Mouse (Mus musculus) CH12.LX (cell line): Measurements from ENCODE around the gene Rpl23. TPM values are rescaled to one million over a fixed set of nuclear protein-coding genes. Genes with fewer than 3 reads are reported as not detected.

Source experiments
- DNase-seq: peaks from one replicate; pipeline ENCODE4 v3.0.0-alpha.2; 2013; ENCODE audit errors: extremely low read depth
- H3K27ac ChIP-seq: 2 replicates; pipeline ENCODE4 v1.5.1; 2012; ENCODE audit warnings: low read depth, mild to moderate bottlenecking, control low read depth, moderate library complexity; ENCODE audit not compliant: insufficient read depth
- H3K27me3 ChIP-seq: replicated peaks from 2 replicates; pipeline ENCODE3; 2012; ENCODE audit warnings: inconsistent platforms
- H3K36me3 ChIP-seq, 2 experiments: replicated peaks in 1 of 2; 2 replicates each; pipeline versions ENCODE3 to v1.6.1; 2012; ENCODE audit warnings: inconsistent platforms in 1 of 2, low read length in 1 of 2, mild to moderate bottlenecking in 1 of 2, mixed read lengths in 1 of 2, moderate library complexity in 1 of 2; ENCODE audit not compliant: control insufficient read depth in 1 of 2, insufficient read depth in 1 of 2
- H3K4me1 ChIP-seq, 2 experiments: 2 replicates each; pipeline ENCODE4 v1.6.1; 2012; ENCODE audit warnings: inconsistent platforms in 1 of 2, moderate library complexity in 1 of 2; ENCODE audit not compliant: insufficient read depth in 2 of 2, control insufficient read depth in 1 of 2
- H3K4me2 ChIP-seq: 2 replicates; pipeline ENCODE4 v1.6.1; 2012; ENCODE audit warnings: low read depth, mild to moderate bottlenecking, control low read depth; ENCODE audit not compliant: poor library complexity, insufficient read depth, severe bottlenecking
- H3K4me3 ChIP-seq, 3 experiments: fragments of 150-350 bp in 1 of 3; sonication (generic) in 1 of 3; replicated peaks in 1 of 3; 2 replicates each; pipeline versions ENCODE3 to v1.5.1; 2011 to 2012; ENCODE audit warnings: low read depth in 2 of 3, low read length in 2 of 3, mild to moderate bottlenecking in 2 of 3, moderate library complexity in 2 of 3, control low read depth in 1 of 3, improper control_type of control experiment in 1 of 3, inconsistent platforms in 1 of 3, mixed read lengths in 1 of 3; ENCODE audit not compliant: poor library complexity in 1 of 3
- H3K79me2 ChIP-seq: replicated peaks from 2 replicates; pipeline ENCODE4 v1.6.1; 2012; ENCODE audit warnings: mild to moderate bottlenecking, moderate library complexity; ENCODE audit not compliant: control insufficient read depth, poor library complexity, insufficient read depth, severe bottlenecking; ENCODE audit errors: extremely low read depth
- H3K9ac ChIP-seq: 2 replicates; pipeline ENCODE4 v1.6.1; 2012; ENCODE audit warnings: low read depth, mild to moderate bottlenecking, control low read depth, moderate library complexity; ENCODE audit not compliant: insufficient read depth
- H3K9me3 ChIP-seq: replicated peaks from 2 replicates; pipeline ENCODE3; 2012; ENCODE audit warnings: low read length, inconsistent platforms, mixed read lengths
- E2F4 ChIP-seq: IDR thresholded peaks from 2 replicates; pipeline ENCODE4 v1.6.1; 2011; ENCODE audit warnings: low read depth, low read length, improper control_type of control experiment; ENCODE audit not compliant: insufficient replicate concordance
- ETS1 ChIP-seq: conservative IDR thresholded peaks from 2 replicates; pipeline ENCODE4 v1.6.1; 2012; ENCODE audit warnings: low read depth, mild to moderate bottlenecking, inconsistent platforms, low read length, improper control_type of control experiment, moderate library complexity
- USF2 ChIP-seq: conservative IDR thresholded peaks from 2 replicates; pipeline ENCODE4 v1.6.1; 2011; ENCODE audit warnings: low read depth, low read length, improper control_type of control experiment
- ZKSCAN1 ChIP-seq: IDR thresholded peaks from 2 replicates; pipeline ENCODE4 v1.6.1; 2012; ENCODE audit warnings: low read depth, inconsistent platforms, low read length, improper control_type of control experiment, borderline replicate concordance
- dilution Hi-C: fragments of 300-500 bp; cut with MboI; formaldehyde crosslinking; loops from 2 replicates; pipeline ENCODE4 v1.14.3; 2020; ENCODE audit warnings: low sequenced_read_pairs; ENCODE audit not compliant: extremely low pct_unique_long_range_greater_than_20kb, extremely low pct_ligation_motif_present
- in situ Hi-C: fragments of 300-500 bp; cut with MboI; formaldehyde crosslinking; loops from 3 replicates; pipeline ENCODE4 v1.14.3; 2019; ENCODE audit warnings: low sequenced_read_pairs, low pct_ligation_motif_present, low pct_unique_long_range_greater_than_20kb, mixed read lengths
- polyA plus RNA-seq: library from polyadenylated mRNA; unstranded; fragments of >175 nt; gene quantifications from 2 replicates; pipeline ENCODE4 v1.2.1, GENCODE M21; 2012; ENCODE audit warnings: low read depth; ENCODE audit not compliant: insufficient read length
- total RNA-seq, 2 experiments: library from RNA; depleted of rRNA; stranded (reverse); fragments of 300-350 nt in 1 of 2; fragments of >200 nt in 1 of 2; gene quantifications; 2 replicates each; pipeline ENCODE4 v1.2.3; 2012 to 2014

The Rpl23 gene
- total and polyA plus RNA-seq, 3 experiments = 1,387 to 2,073 (median 1,878) TPM

- DNase-seq = no peak
- no peak for TF ChIP-seq USF2
- no peak for TF ChIP-seq ZKSCAN1
- no peak for TF ChIP-seq E2F4
- TF ChIP-seq ETS1 = no peak
- H3K9ac ChIP-seq = no peak overlapping the region
- no peak overlapping the region for H3K4me3 ChIP-seq
- no peak overlapping the region for H3K27ac ChIP-seq
- H3K4me2 ChIP-seq = no peak overlapping the region
- dilution Hi-C loops (no loop called here), in situ Hi-C loops (no loop called here)
- H3K79me2 ChIP-seq = no peaks in the 10 kb centered on the region
- H3K27me3 ChIP-seq = no peaks in the 10 kb centered on the region
- peaks cover 71 to 94% of the 10 kb centered on the region in 2 experiments for H3K36me3 ChIP-seq
- peaks cover 0 to 9% of the 10 kb centered on the region in 2 experiments; a peak in 1 of 4 replicates for H3K4me1 ChIP-seq
- no peaks in the 10 kb centered on the region for H3K9me3 ChIP-seq
These were observed 53.9 kb downstream of the Rpl23 start for GRCm38 (mm10) chr11:97728311-97728710.

Other genes starting within 250 kb of the Rpl23 start
- gene Srcin1, start 206.3 kb downstream of the Rpl23 start, total RNA-seq (2012; rRNA removed) = 0.08 TPM in 2 replicates
- not detected in 2 replicates for gene Srcin1, start 206.3 kb downstream of the Rpl23 start, total RNA-seq (2014; rRNA removed)
- gene Srcin1, start 206.3 kb downstream of the Rpl23 start, polyA plus RNA-seq = 0.09 and 0.12 TPM in 2 replicates
- 4.2 and 5.0 TPM in 2 replicates for gene Epop, start 152.7 kb downstream of the Rpl23 start, total RNA-seq (2012; rRNA removed)
- gene Epop, start 152.7 kb downstream of the Rpl23 start, total RNA-seq (2014; rRNA removed) = 1.7 and 2.1 TPM in 2 replicates
- 8.3 and 8.4 TPM in 2 replicates for gene Epop, start 152.7 kb downstream of the Rpl23 start, polyA plus RNA-seq
- gene Mllt6, start 119.0 kb downstream of the Rpl23 start, total RNA-seq (2012; rRNA removed) = 50.7 and 55.6 TPM in 2 replicates
- gene Mllt6, start 119.0 kb downstream of the Rpl23 start, total RNA-seq (2014; rRNA removed) = 24.3 and 25.3 TPM in 2 replicates
- gene Mllt6, start 119.0 kb downstream of the Rpl23 start, polyA plus RNA-seq = 38.3 and 43.0 TPM in 2 replicates
- 141 and 157 TPM in 2 replicates for gene Cisd3, start 96.6 kb downstream of the Rpl23 start, total RNA-seq (2012; rRNA removed)
- 63.8 and 66.1 TPM in 2 replicates for gene Cisd3, start 96.6 kb downstream of the Rpl23 start, total RNA-seq (2014; rRNA removed)
- 169 and 221 TPM in 2 replicates for gene Cisd3, start 96.6 kb downstream of the Rpl23 start, polyA plus RNA-seq
- gene Pcgf2, start 81.9 kb downstream of the Rpl23 start, total RNA-seq (2012; rRNA removed) = 5.6 and 7.9 TPM in 2 replicates
- 0.81 and 0.99 TPM in 2 replicates for gene Pcgf2, start 81.9 kb downstream of the Rpl23 start, total RNA-seq (2014; rRNA removed)
- 16.3 and 19.5 TPM in 2 replicates for gene Pcgf2, start 81.9 kb downstream of the Rpl23 start, polyA plus RNA-seq
- gene Psmb3, start 79.0 kb downstream of the Rpl23 start, total RNA-seq (2012; rRNA removed) = 863 and 969 TPM in 2 replicates
- gene Psmb3, start 79.0 kb downstream of the Rpl23 start, total RNA-seq (2014; rRNA removed) = 1,070 and 1,251 TPM in 2 replicates
- gene Psmb3, start 79.0 kb downstream of the Rpl23 start, polyA plus RNA-seq = 560 and 594 TPM in 2 replicates
- 28.7 and 30.8 TPM in 2 replicates for gene Pip4k2b, start 37.7 kb downstream of the Rpl23 start, total RNA-seq (2012; rRNA removed)
- gene Pip4k2b, start 37.7 kb downstream of the Rpl23 start, total RNA-seq (2014; rRNA removed) = 20.3 and 23.3 TPM in 2 replicates
- gene Pip4k2b, start 37.7 kb downstream of the Rpl23 start, polyA plus RNA-seq = 35.4 and 44.0 TPM in 2 replicates
- 16.7 and 17.3 TPM in 2 replicates for gene Cwc25, start 15.9 kb downstream of the Rpl23 start, total RNA-seq (2012; rRNA removed)
- gene Cwc25, start 15.9 kb downstream of the Rpl23 start, total RNA-seq (2014; rRNA removed) = 19.3 and 19.6 TPM in 2 replicates
- gene Cwc25, start 15.9 kb downstream of the Rpl23 start, polyA plus RNA-seq = 21.5 and 21.7 TPM in 2 replicates
- gene 1700001P01Rik, start 6.5 kb downstream of the Rpl23 start, total RNA-seq (2012; rRNA removed) = 0.47 and 0.50 TPM in 2 replicates
- gene 1700001P01Rik, start 6.5 kb downstream of the Rpl23 start, total RNA-seq (2014; rRNA removed) = not detected in 2 replicates
- 0.41 TPM in 1 of 2 replicates, not detected in the other for gene 1700001P01Rik, start 6.5 kb downstream of the Rpl23 start, polyA plus RNA-seq
- gene Lasp1, start 16.6 kb upstream of the Rpl23 start, total RNA-seq (2012; rRNA removed) = 16.8 and 18.6 TPM in 2 replicates
- 12.3 and 12.5 TPM in 2 replicates for gene Lasp1, start 16.6 kb upstream of the Rpl23 start, total RNA-seq (2014; rRNA removed)
- gene Lasp1, start 16.6 kb upstream of the Rpl23 start, polyA plus RNA-seq = 45.1 and 45.4 TPM in 2 replicates
- gene B230217C12Rik, start 58.3 kb upstream of the Rpl23 start, total RNA-seq (2012; rRNA removed) = 4.6 and 4.9 TPM in 2 replicates
- gene B230217C12Rik, start 58.3 kb upstream of the Rpl23 start, total RNA-seq (2014; rRNA removed) = 13.7 and 14.0 TPM in 2 replicates
- gene B230217C12Rik, start 58.3 kb upstream of the Rpl23 start, polyA plus RNA-seq = 11.9 and 12.4 TPM in 2 replicates
- 0.80 and 1.1 TPM in 2 replicates for gene Fbxo47, start 101.7 kb upstream of the Rpl23 start, total RNA-seq (2012; rRNA removed)
- 2.1 and 3.0 TPM in 2 replicates for gene Fbxo47, start 101.7 kb upstream of the Rpl23 start, total RNA-seq (2014; rRNA removed)
- gene Fbxo47, start 101.7 kb upstream of the Rpl23 start, polyA plus RNA-seq = 1.8 and 2.0 TPM in 2 replicates
- 0.04 and 0.08 TPM in 2 replicates for gene Plxdc1, start 204.0 kb upstream of the Rpl23 start, total RNA-seq (2012; rRNA removed)
- gene Plxdc1, start 204.0 kb upstream of the Rpl23 start, total RNA-seq (2014; rRNA removed) = not detected in 2 replicates
- 0.16 TPM in 1 of 2 replicates, not detected in the other for gene Plxdc1, start 204.0 kb upstream of the Rpl23 start, polyA plus RNA-seq
- gene Arl5c, start 213.7 kb upstream of the Rpl23 start, total RNA-seq (2012; rRNA removed) = 28.2 and 28.5 TPM in 2 replicates
- gene Arl5c, start 213.7 kb upstream of the Rpl23 start, total RNA-seq (2014; rRNA removed) = 32.2 and 33.1 TPM in 2 replicates
- gene Arl5c, start 213.7 kb upstream of the Rpl23 start, polyA plus RNA-seq = 36.1 and 45.5 TPM in 2 replicates
- gene Cacnb1, start 240.6 kb upstream of the Rpl23 start, total RNA-seq (2012; rRNA removed) = 0.46 and 0.55 TPM in 2 replicates
- gene Cacnb1, start 240.6 kb upstream of the Rpl23 start, total RNA-seq (2014; rRNA removed) = 0.12 TPM in 1 of 2 replicates, not detected in the other
- 0.36 and 0.59 TPM in 2 replicates for gene Cacnb1, start 240.6 kb upstream of the Rpl23 start, polyA plus RNA-seq
- 5,182 and 5,259 TPM in 2 replicates for gene Rpl19, start 244.3 kb upstream of the Rpl23 start, total RNA-seq (2012; rRNA removed)
- 3,446 and 3,465 TPM in 2 replicates for gene Rpl19, start 244.3 kb upstream of the Rpl23 start, total RNA-seq (2014; rRNA removed)
- 2,949 and 3,228 TPM in 2 replicates for gene Rpl19, start 244.3 kb upstream of the Rpl23 start, polyA plus RNA-seq